Mouse (Mus musculus) limb, embryonic 11.5 days (tissue): ENCODE measurements at regions not wholly inside any gene's neighbourhood (a gene's known extent, or its start where the extent isn't known, plus 50 kb on each side); places are given as distances from the start of the nearest gene placed in this dataset.
A peak's percentile ranks its signal among the peaks of the same experiment; 100 is the strongest.

Source experiments
- ATAC-seq: fragments of 200-750 bp; cut with Nextera tagmentation; 2 replicates; pipeline ENCODE4 v1.8.0; 2017; ENCODE audit warnings: low read depth; ENCODE audit not compliant: insufficient number of reproducible peaks, low FRiP score, low TSS enrichment
- DNase-seq: peaks from one replicate; pipeline ENCODE4 v3.0.0-alpha.2; 2015; ENCODE audit warnings: low spot score
- H3K27ac ChIP-seq: fragments of 300-500 bp; sonication (generic); replicated peaks from 2 replicates; pipeline ENCODE4 v1.5.1; 2014; ENCODE audit warnings: low read depth, mild to moderate bottlenecking, low read length
- H3K27me3 ChIP-seq: fragments of 300-500 bp; sonication (generic); 2 replicates; pipeline ENCODE4 v1.6.1; 2014; ENCODE audit warnings: mild to moderate bottlenecking, low read length, mixed read lengths; ENCODE audit not compliant: control insufficient read depth, insufficient read depth
- H3K36me3 ChIP-seq: fragments of 300-500 bp; sonication (generic); 2 replicates; pipeline ENCODE4 v1.6.1; 2014; ENCODE audit warnings: mild to moderate bottlenecking, low read length, moderate library complexity, mixed read lengths; ENCODE audit not compliant: control insufficient read depth, insufficient read depth
- H3K4me1 ChIP-seq: fragments of 300-500 bp; sonication (generic); 2 replicates; pipeline ENCODE4 v1.6.1; 2014; ENCODE audit warnings: low read length, mixed read lengths; ENCODE audit not compliant: control insufficient read depth, insufficient read depth
- H3K4me2 ChIP-seq: fragments of 300-500 bp; sonication (generic); 2 replicates; pipeline ENCODE4 v1.6.1; 2014; ENCODE audit warnings: low read depth, mild to moderate bottlenecking, moderate library complexity; ENCODE audit not compliant: severe bottlenecking
- H3K4me3 ChIP-seq: fragments of 300-500 bp; sonication (generic); 2 replicates; pipeline ENCODE4 v1.5.1; 2014; ENCODE audit warnings: low read depth, low read length
- H3K9ac ChIP-seq: fragments of 300-500 bp; sonication (generic); 2 replicates; pipeline ENCODE4 v1.6.1; 2014; ENCODE audit warnings: mild to moderate bottlenecking, low read length
- H3K9me3 ChIP-seq: fragments of 300-500 bp; sonication (generic); 2 replicates; pipeline ENCODE4 v1.6.1; 2016; ENCODE audit warnings: low read length; ENCODE audit not compliant: control insufficient read depth
- WGBS: fragments of 180-500 bp; shearing (Covaris S2); extraction: QIAGEN DNeasy Blood & Tissue Kit; methylation state at CpG from one replicate; pipeline ENCODE4 v1.1.7; 2014; 5-methylcytosine and 5-hydroxymethylcytosine counted together

- H3K9ac ChIP-seq = no peak overlapping the region
- 85% methylated on average over 3 of the region's 3 CpGs for WGBS
- no peak for ATAC-seq
- H3K27ac ChIP-seq = no peak overlapping the region
- no peak for DNase-seq
- no peaks in the 10 kb centered on the region for H3K4me1 ChIP-seq
- H3K9me3 ChIP-seq = no peaks in the 10 kb centered on the region
- no peaks in the 10 kb centered on the region for H3K27me3 ChIP-seq
- H3K4me3 ChIP-seq = no peak overlapping the region
- no peaks in the 10 kb centered on the region for H3K36me3 ChIP-seq
- H3K4me2 ChIP-seq = no peak overlapping the region
These were observed 220.0 kb upstream of the A1bg start for GRCm38 (mm10) chr15:61142851-61143250.

GRCm38 (mm10) chr15:61139151-61139550 is 216.3 kb upstream of the A1bg start:
- no peak for ATAC-seq
- 91% methylated on average over 5 of the region's 5 CpGs for WGBS

GRCm38 (mm10) chr15:61136781-61137180 is 214.0 kb upstream of the A1bg start:
- Histone ChIP-seq H3K4me1 (no peaks in the 10 kb centered on the region), H3K9ac (no peak overlapping the region), H3K27ac (no peak overlapping the region), H3K9me3 (no peaks in the 10 kb centered on the region), H3K4me2 (no peak overlapping the region), H3K4me3 (no peak overlapping the region), H3K36me3 (no peaks in the 10 kb centered on the region), H3K27me3 (no peaks in the 10 kb centered on the region)
- 89% methylated on average over 2 of the region's 2 CpGs for WGBS
- ATAC-seq (no peak), DNase-seq (no peak)

More at GRCm38 (mm10) chr15:61139151-61139550, 216.3 kb upstream of the A1bg start:
- Histone ChIP-seq H3K4me2 (no peak overlapping the region), H3K36me3 (no peaks in the 10 kb centered on the region), H3K9me3 (no peaks in the 10 kb centered on the region), H3K27ac (no peak overlapping the region), H3K27me3 (no peaks in the 10 kb centered on the region), H3K9ac (no peak overlapping the region), H3K4me1 (no peaks in the 10 kb centered on the region), H3K4me3 (no peak overlapping the region)
- DNase-seq = no peak

- Histone ChIP-seq H3K4me2 (no peak overlapping the region), H3K27me3 (no peaks in the 10 kb centered on the region), H3K4me1 (no peaks in the 10 kb centered on the region), H3K27ac (no peak overlapping the region), H3K9me3 (no peaks in the 10 kb centered on the region), H3K9ac (no peak overlapping the region), H3K36me3 (no peaks in the 10 kb centered on the region), H3K4me3 (no peak overlapping the region)
- WGBS = 55% methylated on average over 1 of the region's 1 CpGs
- ATAC-seq (no peak), DNase-seq (no peak)
These were observed 210.5 kb upstream of the A1bg start for GRCm38 (mm10) chr15:61133316-61133715.

- H3K4me2 ChIP-seq = no peak overlapping the region
- H3K36me3 ChIP-seq = no peaks in the 10 kb centered on the region
- H3K27me3 ChIP-seq = no peaks in the 10 kb centered on the region
- WGBS = 62% methylated on average over 2 of the region's 2 CpGs
- ATAC-seq = no peak
- H3K27ac ChIP-seq = no peak overlapping the region
- H3K9ac ChIP-seq = no peak overlapping the region
- no peak for DNase-seq
- H3K4me1 ChIP-seq = no peaks in the 10 kb centered on the region
- no peaks in the 10 kb centered on the region for H3K9me3 ChIP-seq
- no peak overlapping the region for H3K4me3 ChIP-seq
These were observed 205.2 kb upstream of the A1bg start for GRCm38 (mm10) chr15:61127971-61128370.

- no peaks in the 10 kb centered on the region for H3K9me3 ChIP-seq
- H3K4me2 ChIP-seq = no peak overlapping the region
- H3K36me3 ChIP-seq = no peaks in the 10 kb centered on the region
- no peak overlapping the region for H3K9ac ChIP-seq
- H3K27ac ChIP-seq = no peak overlapping the region
- no peaks in the 10 kb centered on the region for H3K27me3 ChIP-seq
- H3K4me1 ChIP-seq = no peaks in the 10 kb centered on the region
- no peak overlapping the region for H3K4me3 ChIP-seq
- ATAC-seq = no peak
- DNase-seq = no peak
These were observed 204.3 kb upstream of the A1bg start for GRCm38 (mm10) chr15:61127130-61127529.

- DNase-seq = no peak
- Histone ChIP-seq H3K9me3 (no peaks in the 10 kb centered on the region), H3K9ac (no peak overlapping the region), H3K27me3 (no peaks in the 10 kb centered on the region), H3K27ac (no peak overlapping the region), H3K36me3 (no peaks in the 10 kb centered on the region), H3K4me1 (no peaks in the 10 kb centered on the region), H3K4me2 (no peak overlapping the region), H3K4me3 (no peak overlapping the region)
- WGBS = 40% methylated on average over 1 of the region's 1 CpGs
- no peak for ATAC-seq
These were observed 194.1 kb upstream of the A1bg start for GRCm38 (mm10) chr15:61116912-61117311.

- Histone ChIP-seq H3K9ac (no peak overlapping the region), H3K4me3 (no peak overlapping the region), H3K36me3 (no peaks in the 10 kb centered on the region), H3K27ac (peak overlapping the region; percentile 43), H3K4me2 (no peak overlapping the region), H3K4me1 (peaks cover 4% of the 10 kb centered on the region; the same call in 1 of the 2 replicates), H3K27me3 (no peaks in the 10 kb centered on the region), H3K9me3 (no peaks in the 10 kb centered on the region)
- DNase-seq (peak; percentile 44), ATAC-seq (no peak)
- WGBS = 15% methylated on average over 4 of the region's 4 CpGs
These were observed 186.8 kb upstream of the A1bg start for GRCm38 (mm10) chr15:61109429-61110128.

GRCm38 (mm10) chr15:61108957-61109356 is 186.1 kb upstream of the A1bg start:
- Histone ChIP-seq H3K27me3 (no peaks in the 10 kb centered on the region), H3K9me3 (no peaks in the 10 kb centered on the region), H3K4me1 (peaks cover 4% of the 10 kb centered on the region; the same call in 1 of the 2 replicates), H3K4me2 (no peak overlapping the region), H3K27ac (peak overlapping the region; percentile 43; the same call in 1 of the 2 replicates), H3K4me3 (no peak overlapping the region), H3K9ac (no peak overlapping the region), H3K36me3 (no peaks in the 10 kb centered on the region)
- ATAC-seq = peak; percentile 77; the same call in 1 of the 2 replicates
- 24% methylated on average over 2 of the region's 2 CpGs for WGBS
- DNase-seq = peak; percentile 40
